Mouse (Mus musculus): Measurements from ENCODE around the gene Kif16b. TPM values are rescaled to one million over a fixed set of nuclear protein-coding genes. Genes with fewer than 3 reads are reported as not detected.

The Kif16b gene
- total and polyA plus RNA-seq, 3 experiments: 10.7 to 32.0 (median 13.0) TPM

- TF ChIP-seq MAZ (IDR thresholded peaks at IDR 0.05; ENCODE audit: low read depth, low read length): no peak
- TF ChIP-seq ZMIZ1 (IDR thresholded peaks at IDR 0.05; ENCODE audit: low read depth, low read length): no peak
- no peak for TF ChIP-seq ZNF384 (IDR thresholded peaks at IDR 0.05; ENCODE audit: low read depth, low read length)
- TF ChIP-seq NRF1 (IDR thresholded peaks at IDR 0.05; ENCODE audit: insufficient read depth, low read depth, low read length, poor library complexity, severe bottlenecking): no peak
- no peak for TF ChIP-seq ZC3H11A (IDR thresholded peaks at IDR 0.05; ENCODE audit: low read depth, low read length)
- no peak for TF ChIP-seq USF2 (IDR thresholded peaks at IDR 0.05; ENCODE audit: borderline replicate concordance in 1 of 2, insufficient read depth in 1 of 2, low read depth in 1 of 2, low read length in 2 of 2)
- TF ChIP-seq ZKSCAN1 (IDR thresholded peaks at IDR 0.05; ENCODE audit: low read depth, low read length): no peak
- no peak for TF ChIP-seq MYC (IDR thresholded peaks at IDR 0.05; ENCODE audit: low read depth, low read length)
- TF ChIP-seq MXI1 (IDR thresholded peaks at IDR 0.05; ENCODE audit: low read depth, low read length): no peak
- TF ChIP-seq CTCF (IDR thresholded peaks at IDR 0.05 in 2 of 3, conservative IDR thresholded peaks at IDR 0.05 in 1 of 3; ENCODE audit: control insufficient read depth in 1 of 3, insufficient read depth in 1 of 3, low read depth in 2 of 3, low read length in 3 of 3, poor library complexity in 1 of 3, severe bottlenecking in 1 of 3): no peak
- no peak for TF ChIP-seq USF1 (IDR thresholded peaks at IDR 0.05; ENCODE audit: low read depth, low read length)
- TF ChIP-seq JUND (IDR thresholded peaks at IDR 0.05; ENCODE audit: low read depth, low read length): no peak
- TF ChIP-seq RAD21 (IDR thresholded peaks at IDR 0.05; ENCODE audit: low read depth, low read length): no peak
- TF ChIP-seq MYB (IDR thresholded peaks at IDR 0.05; ENCODE audit: low read depth, low read length): no peak
- TF ChIP-seq TBP (IDR thresholded peaks at IDR 0.05; ENCODE audit: low read depth, low read length): no peak
- TF ChIP-seq SIN3A (IDR thresholded peaks at IDR 0.05; ENCODE audit: low read length): no peak
- Histone ChIP-seq H3K4me1 (ENCODE audit: control insufficient read depth in 1 of 2, insufficient read depth in 2 of 2, low read length in 2 of 2) (no peaks in the 10 kb centered on the region), H3K9ac (ENCODE audit: control insufficient read depth, low read depth, low read length, poor library complexity, severe bottlenecking) (no peak overlapping the region), H3K36me3 (ENCODE audit: control insufficient read depth in 1 of 2, insufficient read depth in 2 of 2, low read length in 2 of 2) (no peaks in the 10 kb centered on the region), H3K79me2 (ENCODE audit: control insufficient read depth, insufficient read depth, low read length, poor library complexity) (no peaks in the 10 kb centered on the region), H3K27me3 (ENCODE audit: control insufficient read depth in 1 of 2, insufficient read depth in 2 of 2, low read length in 2 of 2) (no peaks in the 10 kb centered on the region), H3K27ac (ENCODE audit: control insufficient read depth, low read depth, low read length) (no peak overlapping the region), H3K9me3 (replicated peaks; ENCODE audit: insufficient read depth, low read length) (no peaks in the 10 kb centered on the region), H3K4me3 (ENCODE audit: control insufficient read depth in 1 of 2, insufficient read depth in 1 of 2, low read depth in 2 of 2, low read length in 2 of 2) (no peak overlapping the region)
- no peak for DNase-seq (ENCODE audit: low read depth, low spot score)
These were observed 276.2 kb downstream of the Kif16b start for GRCm38 (mm10) chr2:142625101-142625500.

GRCm38 (mm10) chr2:142624254-142624653 is 277.1 kb downstream of the Kif16b start:
- no peak for TF ChIP-seq ZMIZ1 (IDR thresholded peaks at IDR 0.05; ENCODE audit: low read depth, low read length)
- no peak for TF ChIP-seq HCFC1 (IDR thresholded peaks at IDR 0.05; ENCODE audit: low read depth, low read length)
- no peak for TF ChIP-seq POLR2AphosphoS5 (IDR thresholded peaks at IDR 0.05; ENCODE audit: borderline replicate concordance, low read depth, low read length)
- no peak for TF ChIP-seq NELFE (IDR thresholded peaks at IDR 0.05; ENCODE audit: low read depth, low read length)
- no peak for TF ChIP-seq RCOR1 (IDR thresholded peaks at IDR 0.05; ENCODE audit: low read depth, low read length)
- TF ChIP-seq MYC (IDR thresholded peaks at IDR 0.05; ENCODE audit: low read depth, low read length): no peak
- Histone ChIP-seq H3K36me3 (ENCODE audit: control insufficient read depth in 1 of 2, insufficient read depth in 2 of 2, low read length in 2 of 2) (no peaks in the 10 kb centered on the region), H3K4me1 (ENCODE audit: control insufficient read depth in 1 of 2, insufficient read depth in 2 of 2, low read length in 2 of 2) (no peaks in the 10 kb centered on the region), H3K4me3 (ENCODE audit: control insufficient read depth in 1 of 2, insufficient read depth in 1 of 2, low read depth in 2 of 2, low read length in 2 of 2) (no peak overlapping the region), H3K9me3 (replicated peaks; ENCODE audit: insufficient read depth, low read length) (no peaks in the 10 kb centered on the region), H3K27me3 (ENCODE audit: control insufficient read depth in 1 of 2, insufficient read depth in 2 of 2, low read length in 2 of 2) (no peaks in the 10 kb centered on the region), H3K9ac (ENCODE audit: control insufficient read depth, low read depth, low read length, poor library complexity, severe bottlenecking) (no peak overlapping the region), H3K27ac (ENCODE audit: control insufficient read depth, low read depth, low read length) (no peak overlapping the region), H3K79me2 (ENCODE audit: control insufficient read depth, insufficient read depth, low read length, poor library complexity) (no peaks in the 10 kb centered on the region)
- DNase-seq (ENCODE audit: low read depth, low spot score): no peak
